Mouse (Mus musculus) liver, postnatal 0 days (tissue): ENCODE data around the gene Rab7.

Experiments
- CTCF ChIP-seq: sonication (generic); IDR thresholded peaks from 2 replicates; pipeline ENCODE4 v1.5.1; 2016; ENCODE audit warnings: antibody characterized with exemption, low read depth
- EP300 ChIP-seq: IDR thresholded peaks from 2 replicates; pipeline ENCODE4 v1.6.1; 2016; ENCODE audit warnings: antibody characterized with exemption, low read depth, mild to moderate bottlenecking

DNA sequence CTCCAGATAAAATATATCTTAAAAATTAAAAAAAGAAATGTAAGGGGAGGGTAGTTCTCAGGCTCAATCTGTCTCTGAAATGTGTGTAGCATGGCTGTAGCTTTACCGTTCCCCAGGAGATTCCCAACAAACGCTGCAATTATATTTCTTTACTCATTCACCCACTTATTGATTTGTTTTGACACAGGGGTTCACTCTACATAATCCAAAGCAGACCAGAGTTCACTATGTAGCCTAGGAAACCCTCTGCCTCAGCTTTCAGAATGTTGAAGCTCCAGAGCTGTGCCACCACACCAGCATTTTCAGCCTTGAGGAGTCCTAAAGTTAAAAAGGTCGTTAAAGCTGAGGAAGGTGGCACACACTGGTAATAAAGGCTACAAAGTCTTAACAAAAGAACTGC is 20.9 kb upstream of the Rab7 start:
- no peak for TF ChIP-seq CTCF
- no peak; the same call in 1 of the 2 replicates for TF ChIP-seq EP300
